Comparison of ENCODE assay signal across 7 mouse cellular contexts in the genomic region with DNA sequence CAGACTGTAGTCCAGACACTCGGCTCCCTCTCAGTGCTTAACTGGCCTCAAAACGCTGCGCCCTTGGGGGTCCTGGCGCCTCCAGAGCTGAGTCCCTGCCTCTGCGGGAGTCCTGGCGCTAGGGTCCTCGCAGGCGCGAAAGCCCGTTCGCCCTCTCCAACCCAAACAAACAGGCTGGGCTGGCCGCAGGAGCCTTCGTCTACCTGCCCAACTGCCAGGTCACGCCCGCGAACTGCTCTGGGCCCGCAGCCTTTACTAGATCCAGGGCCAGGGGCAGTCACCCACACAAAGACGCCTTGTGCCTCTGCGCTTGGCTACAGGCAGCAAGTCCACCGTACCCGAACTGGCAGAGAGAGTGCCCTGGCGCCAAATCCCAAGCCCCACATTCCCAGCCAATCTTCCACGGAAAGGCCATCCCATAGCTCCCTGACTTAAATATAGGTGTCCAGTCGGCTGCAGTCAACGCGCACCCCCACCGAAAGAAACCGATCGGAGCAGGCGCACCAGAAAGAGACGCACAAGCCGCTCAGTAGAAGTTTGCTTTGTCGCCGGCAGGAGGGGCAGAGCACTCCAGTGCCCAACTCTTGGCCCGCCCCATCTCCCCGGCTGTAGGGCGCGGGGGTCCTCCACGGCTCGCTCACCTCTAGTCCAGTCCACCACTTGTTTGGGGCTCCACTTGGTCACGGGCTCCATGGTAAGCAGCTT. TPM values are rescaled to one million over a fixed set of nuclear protein-coding genes. Genes with fewer than 3 reads are reported as not detected.
A peak's percentile ranks its signal among the peaks of the same experiment; 100 is the strongest.
DNase-seq lines count a peak whose midpoint lies in the region; ATAC-seq lines count a peak whose summit lies in the region.

No protein-coding gene starts in this region.

- no peaks in the 10 kb centered on the region for H3K9me3 ChIP-seq in embryonic facial prominence, embryonic 12.5 days
- no peaks in the 10 kb centered on the region for H3K9me3 ChIP-seq in limb, embryonic 11.5 days (ENCODE audit: control insufficient read depth, low read length)
- no peaks in the 10 kb centered on the region for H3K9me3 ChIP-seq in midbrain, embryonic 12.5 days

- WGBS in embryonic facial prominence, embryonic 12.5 days, result 0% methylated on average over 41 of the region's 41 CpGs
- under 1% methylated on average over 41 of the region's 41 CpGs for WGBS in limb, embryonic 11.5 days
- under 1% methylated on average over 41 of the region's 41 CpGs for WGBS in midbrain, embryonic 12.5 days

- H3K27ac ChIP-seq in embryonic facial prominence, embryonic 12.5 days, result peak overlapping the region; percentile 90
- H3K27ac ChIP-seq in limb, embryonic 11.5 days (replicated peaks; ENCODE audit: low read depth, low read length), result peak overlapping the region; percentile 84
- H3K27ac ChIP-seq in midbrain, embryonic 12.5 days (replicated peaks), result peak overlapping the region; percentile 65; the same call in 1 of the 2 replicates

- peak overlapping the region; percentile 79 for H3K4me2 ChIP-seq in embryonic facial prominence, embryonic 12.5 days (replicated peaks)
- peak overlapping the region; percentile 86 for H3K4me2 ChIP-seq in limb, embryonic 11.5 days (ENCODE audit: low read depth, severe bottlenecking)
- peak overlapping the region; percentile 87 for H3K4me2 ChIP-seq in midbrain, embryonic 12.5 days (replicated peaks)

- peak overlapping the region; percentile 83 for H3K9ac ChIP-seq in embryonic facial prominence, embryonic 12.5 days
- peak overlapping the region; percentile 81 for H3K9ac ChIP-seq in limb, embryonic 11.5 days (ENCODE audit: low read length)
- H3K9ac ChIP-seq in midbrain, embryonic 12.5 days (replicated peaks), result peak overlapping the region; percentile 72

- peak; percentile 91 for ATAC-seq in embryonic facial prominence, embryonic 12.5 days (ENCODE audit: insufficient number of reproducible peaks, insufficient read depth, low FRiP score, low TSS enrichment)
- ATAC-seq in limb, embryonic 11.5 days (ENCODE audit: insufficient number of reproducible peaks, low FRiP score, low TSS enrichment, low read depth), result peak; percentile 82
- peak; percentile 89 for ATAC-seq in midbrain, embryonic 12.5 days (ENCODE audit: low FRiP score, low read depth)

- H3K4me3 ChIP-seq in embryonic facial prominence, embryonic 12.5 days, result peak overlapping the region; percentile 70
- peak overlapping the region; percentile 85 for H3K4me3 ChIP-seq in limb, embryonic 11.5 days (ENCODE audit: low read depth, low read length)
- H3K4me3 ChIP-seq in midbrain, embryonic 12.5 days, result peak overlapping the region; percentile 66

- no peaks in the 10 kb centered on the region for H3K36me3 ChIP-seq in embryonic facial prominence, embryonic 12.5 days
- H3K36me3 ChIP-seq in limb, embryonic 11.5 days (ENCODE audit: control insufficient read depth, insufficient read depth, low read length), result no peaks in the 10 kb centered on the region
- H3K36me3 ChIP-seq in midbrain, embryonic 12.5 days, result no peaks in the 10 kb centered on the region

- H3K4me1 ChIP-seq in embryonic facial prominence, embryonic 12.5 days, result peaks cover 32% of the 10 kb centered on the region
- H3K4me1 ChIP-seq in limb, embryonic 11.5 days (ENCODE audit: control insufficient read depth, insufficient read depth, low read length), result peaks cover 16% of the 10 kb centered on the region
- peaks cover 18% of the 10 kb centered on the region; the same call in 1 of the 2 replicates for H3K4me1 ChIP-seq in midbrain, embryonic 12.5 days

- H3K27me3 ChIP-seq in embryonic facial prominence, embryonic 12.5 days, result no peaks in the 10 kb centered on the region
- no peaks in the 10 kb centered on the region for H3K27me3 ChIP-seq in limb, embryonic 11.5 days (ENCODE audit: control insufficient read depth, insufficient read depth, low read length)
- H3K27me3 ChIP-seq in midbrain, embryonic 12.5 days, result no peaks in the 10 kb centered on the region

- DNase-seq in adrenal gland, postnatal 36 days, result peak; percentile 85 to 87
- DNase-seq in heart, adult 18-20 months, result peak; percentile 87 to 88
- DNase-seq in kidney, adult 18-20 months, result peak; percentile 87
- DNase-seq in limb, embryonic 11.5 days (ENCODE audit: low spot score), result peak; percentile 86
- peak; percentile 56 for DNase-seq in right cerebral cortex, postnatal 4 days

RNA-seq across cellular contexts. Expression of gene Cnksr3, which starts 0.9 kb away (rescaled TPM):
- total RNA-seq in adrenal gland, postnatal 36 days (2021), result 10 to 100 TPM; 12.7 to 14.3 TPM
- 10.9 and 12.7 TPM in 2 replicates for polyA plus RNA-seq in embryonic facial prominence, embryonic 12.5 days (2016; fragmentation: Nextera tagmentation; extraction: Ambion mirVana)
- total RNA-seq in heart, adult 18-20 months (2021), result 10 to 100 TPM; 32.7 to 33.7 TPM
- polyA plus RNA-seq in limb, embryonic 11.5 days (2014; fragmentation: Nextera tagmentation; extraction: Ambion mirVana), result 11.8 and 11.9 TPM in 2 replicates
- polyA plus RNA-seq in midbrain, embryonic 12.5 days (2016; fragmentation: Nextera tagmentation; extraction: Ambion mirVana), result 6.1 and 7.3 TPM in 2 replicates

Comparison
In these comparisons a context has a peak if more than half of its experiments do, and no peak if none do; other contexts are left out.
1. Peak in every context shown above with its lines: DNase-seq, ATAC-seq, H3K4me3 ChIP-seq and H3K27ac ChIP-seq.